Mouse (Mus musculus) cerebellum, adult 2 months (tissue): ENCODE measurements around the gene Fam173a.

Source experiments
- CTCF ChIP-seq: fragments of 200-500 bp; IDR thresholded peaks from 2 replicates; pipeline ENCODE4 v1.5.1; 2011; ENCODE audit warnings: low read depth, mild to moderate bottlenecking, control low read depth, low read length, moderate library complexity, borderline replicate concordance; ENCODE audit not compliant: insufficient read depth
- POLR2A ChIP-seq: fragments of 200-500 bp; IDR thresholded peaks from 2 replicates; pipeline ENCODE4 v1.6.1; 2011; ENCODE audit warnings: low read length, control low read depth, borderline replicate concordance; ENCODE audit not compliant: insufficient read depth

DNA sequence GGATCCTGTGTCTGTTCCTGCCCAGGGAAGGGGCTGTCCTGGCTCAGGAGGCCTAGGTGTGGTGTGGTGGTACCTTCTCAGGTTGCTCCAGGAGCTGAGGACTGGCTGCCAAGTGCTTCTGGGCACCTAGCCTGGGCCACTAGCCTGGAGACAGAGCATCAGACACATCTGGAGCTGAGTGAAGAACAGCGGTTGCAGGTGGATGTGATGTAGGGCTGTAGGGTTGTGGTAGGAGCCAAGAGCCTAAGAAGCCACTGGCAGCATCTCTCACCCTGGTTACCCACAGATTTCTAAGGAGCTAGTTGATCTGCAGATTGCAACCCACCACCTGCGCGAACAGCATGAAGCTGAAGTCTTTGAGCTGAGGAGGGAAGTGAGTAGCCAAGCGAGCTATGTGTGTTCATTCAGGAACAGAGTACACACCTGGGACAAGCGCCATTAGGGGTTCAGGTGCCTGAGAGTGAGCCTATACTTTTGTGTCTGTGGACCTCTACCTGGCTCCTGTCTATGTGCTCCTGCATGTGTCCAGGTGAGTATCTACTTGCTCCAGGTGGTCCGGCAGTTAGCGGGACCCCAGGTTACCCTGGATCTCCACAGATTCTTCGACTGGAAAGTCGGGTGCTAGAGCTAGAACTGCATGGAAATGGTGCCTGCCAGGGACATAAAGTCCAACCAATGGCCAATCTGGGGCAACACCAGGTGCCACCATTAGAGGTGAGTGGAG is 5.8 kb downstream of the Fam173a start:
- TF ChIP-seq POLR2A (no peak), CTCF (no peak)
